Mouse (Mus musculus) lung, embryonic 15.5 days (tissue): Measurements from ENCODE around the gene Sppl2c. TPM values are rescaled to one million over a fixed set of nuclear protein-coding genes. Genes with fewer than 3 reads are reported as not detected.
"Not testable (repeated sequence)": the region's sequence is repeated elsewhere in the genome, so short reads cannot be mapped to it uniquely, and the experiment has no call there.

Source experiments
- ATAC-seq: fragments of 200-750 bp; cut with Nextera tagmentation; 2 replicates; pipeline ENCODE4 v1.8.0; 2017; ENCODE audit warnings: moderate number of reproducible peaks, borderline replicate concordance; ENCODE audit not compliant: low FRiP score, low TSS enrichment; ENCODE audit errors: extremely low read depth
- H3K27ac ChIP-seq: fragments of 300-500 bp; sonication (generic); 2 replicates; pipeline ENCODE4 v1.5.1; 2015; ENCODE audit warnings: moderate library complexity, mild to moderate bottlenecking, inconsistent platforms
- H3K27me3 ChIP-seq: fragments of 300-500 bp; sonication (generic); 2 replicates; pipeline ENCODE4 v1.6.1; 2015; ENCODE audit warnings: inconsistent platforms
- H3K36me3 ChIP-seq: fragments of 300-500 bp; sonication (generic); 2 replicates; pipeline ENCODE4 v1.6.1; 2015; ENCODE audit warnings: inconsistent platforms
- H3K4me1 ChIP-seq: fragments of 300-500 bp; sonication (generic); 2 replicates; pipeline ENCODE4 v1.6.1; 2015; ENCODE audit warnings: inconsistent platforms
- H3K4me2 ChIP-seq: fragments of 300-500 bp; sonication (generic); 2 replicates; pipeline ENCODE4 v1.6.1; 2015; ENCODE audit warnings: inconsistent platforms, mild to moderate bottlenecking, moderate library complexity
- H3K4me3 ChIP-seq: fragments of 300-500 bp; sonication (generic); 2 replicates; pipeline ENCODE4 v1.5.1; 2015; ENCODE audit warnings: mild to moderate bottlenecking, inconsistent platforms
- H3K9ac ChIP-seq: fragments of 300-500 bp; sonication (generic); 2 replicates; pipeline ENCODE4 v1.6.1; 2015; ENCODE audit warnings: inconsistent platforms
- H3K9me3 ChIP-seq: fragments of 300-500 bp; sonication (generic); 2 replicates; pipeline ENCODE4 v1.6.1; 2016; ENCODE audit warnings: inconsistent platforms
- WGBS: fragments of 180-500 bp; shearing (Covaris S2); methylation state at CpG from one replicate; pipeline ENCODE4 v1.1.7; 2015; 5-methylcytosine and 5-hydroxymethylcytosine counted together
- polyA plus RNA-seq: library from polyadenylated mRNA; unstranded; fragments of >200 nt; fragmentation: Nextera tagmentation; extraction: Ambion mirVana; gene quantifications from 2 replicates; pipeline ENCODE4 v1.2.1, GENCODE M21; 2015

Sppl2c gene
- polyA plus RNA-seq, 1 experiment from 2014 or later: not detected

GRCm38 (mm10) chr11:104203271-104203670 is 17.1 kb downstream of the Sppl2c start:
- 56% methylated on average over 3 of the region's 3 CpGs for WGBS
- ATAC-seq: no peak
- no peaks in the 10 kb centered on the region for H3K36me3 ChIP-seq

GRCm38 (mm10) chr11:104206573-104206972 is 20.4 kb downstream of the Sppl2c start:
- Histone ChIP-seq H3K4me1 (no peaks in the 10 kb centered on the region), H3K9ac (no peak overlapping the region), H3K36me3 (no peaks in the 10 kb centered on the region), H3K9me3 (no peaks in the 10 kb centered on the region; the same call in 1 of the 2 replicates), H3K27me3 (no peaks in the 10 kb centered on the region), H3K4me2 (no peak overlapping the region), H3K4me3 (no peak overlapping the region), H3K27ac (no peak overlapping the region)
- ATAC-seq: no peak
- WGBS: 75% methylated on average over 4 of the region's 4 CpGs

More at GRCm38 (mm10) chr11:104203271-104203670, 17.1 kb downstream of the Sppl2c start:
- H3K9me3 ChIP-seq: no peaks in the 10 kb centered on the region; the same call in 1 of the 2 replicates
- no peak overlapping the region for H3K9ac ChIP-seq
- H3K4me2 ChIP-seq: no peak overlapping the region
- H3K4me1 ChIP-seq: no peaks in the 10 kb centered on the region
- no peak overlapping the region for H3K4me3 ChIP-seq
- no peaks in the 10 kb centered on the region for H3K27me3 ChIP-seq
- no peak overlapping the region for H3K27ac ChIP-seq

- no peaks in the 10 kb centered on the region for H3K27me3 ChIP-seq
- WGBS: 64% methylated on average over 3 of the region's 3 CpGs
- no peaks in the 10 kb centered on the region for H3K9me3 ChIP-seq
- H3K4me1 ChIP-seq: no peaks in the 10 kb centered on the region
- no peak overlapping the region for H3K9ac ChIP-seq
- H3K27ac ChIP-seq: no peak overlapping the region
- H3K4me3 ChIP-seq: no peak overlapping the region
- ATAC-seq: no peak
- no peak overlapping the region for H3K4me2 ChIP-seq
- no peaks in the 10 kb centered on the region for H3K36me3 ChIP-seq
Observed at GRCm38 (mm10) chr11:104209041-104209440, 22.9 kb downstream of the Sppl2c start.

- Histone ChIP-seq H3K4me2 (no peak overlapping the region), H3K9me3 (no peaks in the 10 kb centered on the region), H3K27me3 (no peaks in the 10 kb centered on the region), H3K4me3 (no peak overlapping the region), H3K36me3 (no peaks in the 10 kb centered on the region), H3K4me1 (no peaks in the 10 kb centered on the region), H3K27ac (no peak overlapping the region), H3K9ac (no peak overlapping the region)
- WGBS: 82% methylated on average over 6 of the region's 6 CpGs
- ATAC-seq: no peak
Observed at GRCm38 (mm10) chr11:104211251-104211650, 25.1 kb downstream of the Sppl2c start.

- not testable (repeated sequence) for H3K9ac ChIP-seq, H3K27me3 ChIP-seq, H3K4me2 ChIP-seq, H3K4me3 ChIP-seq, H3K9me3 ChIP-seq, H3K4me1 ChIP-seq, ATAC-seq, H3K36me3 ChIP-seq, H3K27ac ChIP-seq
- WGBS: 90% methylated on average over 5 of the region's 5 CpGs
Observed at GRCm38 (mm10) chr11:104214128-104214527, 28.0 kb downstream of the Sppl2c start.

GRCm38 (mm10) chr11:104218075-104218474 is 31.9 kb downstream of the Sppl2c start:
- H3K36me3 ChIP-seq: no peaks in the 10 kb centered on the region
- H3K4me2 ChIP-seq: no peak overlapping the region
- no peaks in the 10 kb centered on the region for H3K4me1 ChIP-seq
- H3K9me3 ChIP-seq: no peaks in the 10 kb centered on the region
- ATAC-seq: no peak
- H3K4me3 ChIP-seq: no peak overlapping the region
- WGBS: 59% methylated on average over 3 of the region's 3 CpGs
- no peak overlapping the region for H3K27ac ChIP-seq
- no peak overlapping the region for H3K9ac ChIP-seq
- no peaks in the 10 kb centered on the region for H3K27me3 ChIP-seq

GRCm38 (mm10) chr11:104220291-104220690 is 34.2 kb downstream of the Sppl2c start:
- Histone ChIP-seq H3K27me3 (no peaks in the 10 kb centered on the region), H3K9me3 (no peaks in the 10 kb centered on the region), H3K4me2 (no peak overlapping the region), H3K27ac (no peak overlapping the region), H3K4me3 (no peak overlapping the region), H3K9ac (no peak overlapping the region), H3K36me3 (no peaks in the 10 kb centered on the region), H3K4me1 (no peaks in the 10 kb centered on the region)
- no peak for ATAC-seq
- WGBS: 70% methylated on average over 4 of the region's 4 CpGs

- no peaks in the 10 kb centered on the region for H3K36me3 ChIP-seq
- ATAC-seq: no peak
- no peak overlapping the region for H3K27ac ChIP-seq
- no peaks in the 10 kb centered on the region for H3K9me3 ChIP-seq
- H3K4me2 ChIP-seq: no peak overlapping the region
- H3K27me3 ChIP-seq: no peaks in the 10 kb centered on the region
- 70% methylated on average over 5 of the region's 5 CpGs for WGBS
- H3K4me1 ChIP-seq: no peaks in the 10 kb centered on the region
- H3K4me3 ChIP-seq: no peak overlapping the region
- H3K9ac ChIP-seq: no peak overlapping the region
Observed at GRCm38 (mm10) chr11:104221751-104222150, 35.6 kb downstream of the Sppl2c start.

GRCm38 (mm10) chr11:104223301-104223700 is 37.2 kb downstream of the Sppl2c start:
- Histone ChIP-seq H3K9me3 (no peaks in the 10 kb centered on the region), H3K27me3 (peaks cover 2% of the 10 kb centered on the region; the same call in 1 of the 2 replicates), H3K27ac (no peak overlapping the region), H3K4me2 (no peak overlapping the region), H3K4me3 (no peak overlapping the region), H3K4me1 (no peaks in the 10 kb centered on the region), H3K36me3 (no peaks in the 10 kb centered on the region), H3K9ac (no peak overlapping the region)
- WGBS: 76% methylated on average over 9 of the region's 9 CpGs
- no peak for ATAC-seq

GRCm38 (mm10) chr11:104229391-104229790 is 43.3 kb downstream of the Sppl2c start:
- Histone ChIP-seq H3K36me3 (no peaks in the 10 kb centered on the region), H3K4me3 (no peak overlapping the region), H3K9me3 (no peaks in the 10 kb centered on the region), H3K4me1 (peaks cover 25% of the 10 kb centered on the region), H3K9ac (no peak overlapping the region), H3K4me2 (no peak overlapping the region), H3K27ac (no peak overlapping the region), H3K27me3 (peaks cover 47% of the 10 kb centered on the region)
- WGBS: 65% methylated on average over 4 of the region's 4 CpGs
- ATAC-seq: no peak

- Histone ChIP-seq H3K9ac (peak overlapping the region; percentile 70; the same call in 1 of the 2 replicates), H3K27ac (no peak overlapping the region)
Observed at GRCm38 (mm10) chr11:104230066-104230778, 44.1 kb downstream of the Sppl2c start.

GRCm38 (mm10) chr11:104231041-104231911 is 45.1 kb downstream of the Sppl2c start, which contains the start of gene Mapt:
TSS of gene Mapt (plus strand) at chr11:104231390.
- Histone ChIP-seq H3K27me3 (peaks cover 66% of the 10 kb centered on the region), H3K36me3 (no peaks in the 10 kb centered on the region), H3K27ac (no peak within 1 kb of the TSS; the same call in 1 of the 2 replicates), H3K9ac (peak within 1 kb of the TSS; percentile 70), H3K4me2 (peak within 1 kb of the TSS; percentile 96), H3K4me1 (peaks cover 25% of the 10 kb centered on the region), H3K9me3 (no peaks in the 10 kb centered on the region), H3K4me3 (peak within 1 kb of the TSS; percentile 71)
- under 1% methylated on average over 67 of the region's 94 CpGs for WGBS
- peak; percentile 92 for ATAC-seq

More at GRCm38 (mm10) chr11:104230066-104230778, 44.1 kb downstream of the Sppl2c start:
- Histone ChIP-seq H3K4me3 (peak overlapping the region; percentile 71), H3K9me3 (no peaks in the 10 kb centered on the region), H3K27me3 (peaks cover 56% of the 10 kb centered on the region), H3K36me3 (no peaks in the 10 kb centered on the region), H3K4me2 (peak overlapping the region; percentile 96), H3K4me1 (peaks cover 25% of the 10 kb centered on the region)
- ATAC-seq: no peak
- WGBS: 8% methylated on average over 9 of the region's 9 CpGs
